Mouse (Mus musculus) midbrain, embryonic 14.5 days (tissue): ENCODE measurements around the gene Gm7137. TPM values are rescaled to one million over a fixed set of nuclear protein-coding genes. Genes with fewer than 3 reads are reported as not detected.
"Not testable (repeated sequence)": the region's sequence is repeated elsewhere in the genome, so short reads cannot be mapped to it uniquely, and the experiment has no call there.

Source experiments
- ATAC-seq: fragments of 200-750 bp; cut with Nextera tagmentation; 2 replicates; pipeline ENCODE4 v1.8.0; 2017; ENCODE audit warnings: moderate number of reproducible peaks, moderate library complexity; ENCODE audit not compliant: low FRiP score, low TSS enrichment
- DNase-seq: peaks from one replicate; pipeline ENCODE4 v3.0.0-alpha.2; 2015
- H3K27ac ChIP-seq: fragments of 300-500 bp; sonication (generic); replicated peaks from 2 replicates; pipeline ENCODE4 v1.5.1; 2014; ENCODE audit warnings: mild to moderate bottlenecking, low read depth, low read length, moderate library complexity
- H3K27me3 ChIP-seq: fragments of 300-500 bp; sonication (generic); 2 replicates; pipeline ENCODE4 v1.6.1; 2014; ENCODE audit warnings: low read length, control low read depth, mixed read lengths; ENCODE audit not compliant: control insufficient read depth, insufficient read depth
- H3K36me3 ChIP-seq: fragments of 300-500 bp; sonication (generic); 2 replicates; pipeline ENCODE4 v1.6.1; 2014; ENCODE audit warnings: low read length, control low read depth; ENCODE audit not compliant: control insufficient read depth, insufficient read depth
- H3K4me1 ChIP-seq: fragments of 300-500 bp; sonication (generic); 2 replicates; pipeline ENCODE4 v1.6.1; 2014; ENCODE audit warnings: mild to moderate bottlenecking, antibody characterized with exemption, low read length, control low read depth; ENCODE audit not compliant: control insufficient read depth, insufficient read depth
- H3K4me2 ChIP-seq: fragments of 300-500 bp; sonication (generic); 2 replicates; pipeline ENCODE4 v1.6.1; 2014; ENCODE audit warnings: mild to moderate bottlenecking, low read length, moderate library complexity
- H3K4me3 ChIP-seq: fragments of 300-500 bp; sonication (generic); replicated peaks from 2 replicates; pipeline ENCODE4 v1.5.1; 2014; ENCODE audit warnings: low read depth, low read length
- H3K9ac ChIP-seq: fragments of 300-500 bp; sonication (generic); replicated peaks from 2 replicates; pipeline ENCODE4 v1.6.1; 2014; ENCODE audit warnings: mild to moderate bottlenecking, low read length, moderate library complexity
- H3K9me3 ChIP-seq: fragments of 300-500 bp; sonication (generic); 2 replicates; pipeline ENCODE4 v1.6.1; 2016; ENCODE audit warnings: low read length, control low read depth, mixed read lengths; ENCODE audit not compliant: control insufficient read depth
- WGBS: fragments of 180-500 bp; shearing (Covaris S2); extraction: QIAGEN DNeasy Blood & Tissue Kit; methylation state at CpG from one replicate; pipeline ENCODE4 v1.1.7; 2014; 5-methylcytosine and 5-hydroxymethylcytosine counted together
- polyA plus RNA-seq: library from polyadenylated mRNA; unstranded; fragments of >200 nt; fragmentation: Nextera tagmentation; extraction: Ambion mirVana; gene quantifications from 2 replicates; pipeline ENCODE4 v1.2.1, GENCODE M21; 2014

The Gm7137 gene
- polyA plus RNA-seq, 1 experiment from 2014 or later: not detected

GRCm38 (mm10) chr10:77772142-77772541 lies 15.9 kb downstream of the Gm7137 start:
- H3K4me1 ChIP-seq, H3K27ac ChIP-seq, H3K27me3 ChIP-seq, ATAC-seq, H3K36me3 ChIP-seq, H3K4me3 ChIP-seq, DNase-seq, H3K4me2 ChIP-seq, H3K9me3 ChIP-seq, H3K9ac ChIP-seq: not testable (repeated sequence)
- WGBS: 88% methylated on average over 2 of the region's 3 CpGs

DNA sequence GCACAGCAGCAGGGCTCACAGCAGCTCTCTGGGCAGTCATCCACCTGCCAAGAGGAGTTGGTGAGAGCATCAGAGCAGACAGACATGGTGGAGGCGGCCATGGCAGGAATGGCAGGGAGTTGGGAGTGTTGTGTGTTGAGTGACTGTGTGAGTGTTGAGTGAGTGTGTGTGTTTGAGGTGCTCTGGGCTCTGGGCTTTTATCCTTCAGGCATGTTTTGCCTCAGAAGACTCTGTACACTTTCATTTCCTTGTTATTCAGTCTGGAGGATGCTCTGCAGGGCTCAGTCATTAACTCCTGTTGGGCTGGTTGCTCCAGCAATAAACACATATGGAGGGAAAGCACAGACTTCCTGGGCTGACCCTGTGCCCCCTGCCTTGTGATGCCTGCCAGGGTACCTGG lies 16.8 kb downstream of the Gm7137 start, which contains the start of gene Gm3238:
TSS of gene Gm3238 (minus strand) at position 101 of the 400 bp plus-strand sequence.
- 79% methylated on average over 1 of the region's 1 CpGs for WGBS
- H3K9me3 ChIP-seq, H3K27ac ChIP-seq, ATAC-seq, H3K27me3 ChIP-seq, H3K9ac ChIP-seq, DNase-seq, H3K4me2 ChIP-seq, H3K36me3 ChIP-seq, H3K4me3 ChIP-seq, H3K4me1 ChIP-seq: not testable (repeated sequence)

DNA sequence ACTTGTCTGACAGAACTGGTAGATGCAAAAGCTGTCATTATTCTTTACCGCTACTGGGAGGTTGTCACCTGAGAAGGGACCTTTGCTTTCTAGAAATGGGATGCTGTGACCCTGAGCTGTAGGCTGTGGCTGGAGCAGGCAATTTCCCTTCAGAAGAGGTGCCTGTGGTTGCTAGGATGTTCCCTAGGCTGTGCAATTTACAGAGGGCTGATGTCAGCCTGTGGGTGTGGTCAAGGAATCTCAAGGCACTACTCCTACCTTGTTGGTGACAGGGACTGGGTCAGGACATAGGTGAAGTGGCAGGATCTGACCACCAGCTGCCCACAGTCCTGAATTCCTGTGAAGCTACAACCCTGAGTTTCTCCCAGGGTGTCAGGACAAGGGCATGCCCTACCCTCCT lies 18.3 kb downstream of the Gm7137 start:
- no peak overlapping the region for H3K4me3 ChIP-seq
- H3K9me3 ChIP-seq: no peaks in the 10 kb centered on the region
- H3K27ac ChIP-seq: no peak overlapping the region
- DNase-seq (no peak), ATAC-seq (no peak)
- WGBS: 81% methylated on average over 1 of the region's 1 CpGs
- no peak overlapping the region for H3K4me2 ChIP-seq
- H3K4me1 ChIP-seq: no peaks in the 10 kb centered on the region
- no peaks in the 10 kb centered on the region for H3K36me3 ChIP-seq
- H3K27me3 ChIP-seq: no peaks in the 10 kb centered on the region
- H3K9ac ChIP-seq: no peak overlapping the region

DNA sequence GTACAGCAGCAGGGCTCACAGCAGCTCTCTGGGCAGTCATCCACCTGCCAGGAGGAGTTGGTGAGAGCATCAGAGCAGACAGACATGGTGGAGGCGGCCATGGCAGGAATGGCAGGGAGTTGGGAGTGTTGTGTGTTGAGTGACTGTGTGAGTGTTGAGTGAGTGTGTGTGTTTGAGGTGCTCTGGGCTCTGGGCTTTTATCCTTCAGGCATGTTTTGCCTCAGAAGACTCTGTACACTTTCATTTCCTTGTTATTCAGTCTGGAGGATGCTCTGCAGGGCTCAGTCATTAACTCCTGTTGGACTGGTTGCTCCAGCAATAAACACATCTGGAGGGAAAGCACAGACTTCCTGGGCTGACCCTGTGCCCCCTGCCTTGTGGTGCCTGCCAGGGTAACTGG lies 28.4 kb downstream of the Gm7137 start, which contains the start of gene Gm3233:
TSS of gene Gm3233 (minus strand) at position 101 of the 400 bp plus-strand sequence.
- not testable (repeated sequence) for H3K9me3 ChIP-seq, H3K27me3 ChIP-seq

DNA sequence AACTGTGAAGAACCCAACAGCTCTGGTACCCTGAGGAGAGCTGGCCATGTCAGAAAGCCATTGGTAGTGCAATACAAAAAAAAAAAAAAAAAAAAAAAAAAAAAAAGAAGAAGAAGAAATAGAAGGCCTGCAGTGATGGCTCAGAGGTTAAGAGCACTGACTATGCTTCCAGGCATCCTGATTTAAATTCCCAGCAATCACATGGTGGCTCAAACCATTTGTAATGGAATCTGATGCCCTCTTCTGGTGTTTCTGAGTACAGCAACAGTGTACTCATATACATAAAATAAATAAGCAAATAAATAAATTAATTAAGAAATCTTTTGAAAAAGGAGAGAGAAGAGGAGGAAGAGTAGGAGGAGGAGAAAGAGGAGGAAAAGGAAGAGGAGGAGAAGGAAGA lies 34.6 kb downstream of the Gm7137 start:
- no peaks in the 10 kb centered on the region for H3K4me1 ChIP-seq
- no peak overlapping the region for H3K4me2 ChIP-seq
- ATAC-seq: no peak
- H3K9ac ChIP-seq: no peak overlapping the region
- no peak overlapping the region for H3K4me3 ChIP-seq
- no peaks in the 10 kb centered on the region for H3K36me3 ChIP-seq
- no peaks in the 10 kb centered on the region for H3K9me3 ChIP-seq
- no peak for DNase-seq
- H3K27ac ChIP-seq: no peak overlapping the region
- H3K27me3 ChIP-seq: no peaks in the 10 kb centered on the region

More for the DNA sequence above, 28.4 kb downstream of the Gm7137 start, which contains the start of gene Gm3233:
- DNase-seq, ATAC-seq, H3K4me3 ChIP-seq, H3K36me3 ChIP-seq, H3K27ac ChIP-seq, H3K4me2 ChIP-seq, H3K4me1 ChIP-seq, H3K9ac ChIP-seq: not testable (repeated sequence)
- no CpG with 5 or more reads among the region's 1 CpGs for WGBS

DNA sequence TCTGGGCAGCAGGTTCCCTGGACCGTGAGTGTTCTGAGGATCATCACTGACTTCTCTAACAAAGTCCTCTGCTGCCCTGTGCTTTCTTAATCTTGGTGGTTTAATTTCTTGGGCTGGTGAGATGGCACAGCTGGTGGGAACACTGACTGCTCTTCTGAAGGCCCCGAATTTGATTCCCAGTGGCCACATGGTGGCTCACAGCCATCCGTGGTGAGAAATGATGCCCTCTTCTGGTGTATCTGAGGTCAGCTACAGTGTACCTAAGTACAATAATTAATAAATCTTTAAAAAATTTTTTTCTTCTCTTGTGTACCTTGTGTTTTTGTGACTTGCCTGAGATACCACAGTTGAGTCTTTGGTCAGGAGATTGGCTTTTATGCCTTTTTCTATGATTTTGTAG lies 35.7 kb downstream of the Gm7137 start:
- H3K4me2 ChIP-seq: not testable (repeated sequence)

GRCm38 (mm10) chr10:77751254-77751653 lies 36.7 kb downstream of the Gm7137 start, which contains the start of gene Gm9736:
Gene Gm9736, minus strand, starts transcription at chr10:77751354.
- ATAC-seq, H3K36me3 ChIP-seq, H3K27ac ChIP-seq, H3K4me2 ChIP-seq, H3K9ac ChIP-seq, DNase-seq, H3K27me3 ChIP-seq, H3K9me3 ChIP-seq, H3K4me3 ChIP-seq, H3K4me1 ChIP-seq: not testable (repeated sequence)
- 63% methylated on average over 1 of the region's 1 CpGs for WGBS

More for the DNA sequence above, 35.7 kb downstream of the Gm7137 start:
- 62% methylated on average over 3 of the region's 3 CpGs for WGBS
- ATAC-seq, DNase-seq, H3K27ac ChIP-seq, H3K27me3 ChIP-seq, H3K4me3 ChIP-seq, H3K9me3 ChIP-seq, H3K9ac ChIP-seq, H3K36me3 ChIP-seq, H3K4me1 ChIP-seq: not testable (repeated sequence)

- not testable (repeated sequence) for H3K27ac ChIP-seq, H3K4me3 ChIP-seq, H3K27me3 ChIP-seq, ATAC-seq, H3K9me3 ChIP-seq, H3K4me1 ChIP-seq, H3K36me3 ChIP-seq, DNase-seq, H3K4me2 ChIP-seq, H3K9ac ChIP-seq
- 90% methylated on average over 1 of the region's 1 CpGs for WGBS
Observed at GRCm38 (mm10) chr10:77750686-77751085, 37.3 kb downstream of the Gm7137 start.

DNA sequence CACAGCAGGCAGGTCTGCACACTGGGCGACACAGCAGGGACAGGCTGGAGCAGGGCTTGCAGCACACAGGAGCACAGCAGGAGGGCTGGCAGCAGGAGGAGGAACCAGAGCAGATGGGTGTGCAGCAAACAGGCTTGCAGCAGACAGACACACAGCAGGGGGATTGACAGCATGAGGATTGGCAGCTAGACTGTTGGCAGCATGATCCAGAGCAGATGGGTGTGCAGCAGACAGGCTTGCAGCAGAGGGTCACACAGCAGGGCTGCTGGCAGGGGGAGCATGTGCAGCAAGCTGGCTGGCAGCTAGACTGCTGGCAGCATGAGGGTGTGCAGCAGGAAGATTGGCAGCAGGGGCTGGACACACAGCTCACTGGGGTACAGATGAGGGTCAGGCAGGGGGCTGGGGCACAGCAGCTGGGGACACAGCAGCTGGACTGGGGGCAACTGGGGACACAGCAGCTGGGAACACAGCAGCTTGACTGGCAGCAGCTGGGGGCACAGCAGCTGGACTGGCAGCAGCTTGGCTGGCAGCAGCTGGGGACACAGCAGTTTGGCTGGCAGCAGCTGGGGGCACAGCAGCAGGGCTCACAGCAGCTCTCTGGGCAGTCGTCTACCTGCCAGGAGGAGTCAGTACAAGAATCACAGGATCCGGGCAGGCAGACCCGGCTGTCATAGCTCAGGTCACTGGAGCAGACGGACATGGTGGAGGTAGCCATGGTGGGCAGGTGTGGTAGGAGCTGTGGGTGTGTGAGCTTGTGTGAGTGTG lies 45.9 kb downstream of the Gm7137 start, which contains the start of gene Gm18596:
TSS of gene Gm18596 (minus strand) at position 715 of the 765 bp plus-strand sequence.
- 58% methylated on average over 4 of the region's 5 CpGs for WGBS
- H3K9me3 ChIP-seq, H3K4me2 ChIP-seq, H3K9ac ChIP-seq, DNase-seq, H3K4me1 ChIP-seq, H3K36me3 ChIP-seq, H3K4me3 ChIP-seq, H3K27ac ChIP-seq, ATAC-seq, H3K27me3 ChIP-seq: not testable (repeated sequence)
